Mouse (Mus musculus) hindbrain, embryonic 11.5 days (tissue): Measurements from ENCODE around the gene Ptpn1. TPM values are rescaled to one million over a fixed set of nuclear protein-coding genes. Genes with fewer than 3 reads are reported as not detected.

Experiments
- ATAC-seq: fragments of 200-750 bp; cut with Nextera tagmentation; 2 replicates; pipeline ENCODE4 v1.8.0; 2017; ENCODE audit warnings: mild to moderate bottlenecking, moderate TSS enrichment, moderate library complexity; ENCODE audit not compliant: low FRiP score
- DNase-seq: peaks from one replicate; pipeline ENCODE4 v3.0.0-alpha.2; 2015; ENCODE audit warnings: low spot score
- H3K27ac ChIP-seq: fragments of 300-500 bp; sonication (generic); 2 replicates; pipeline ENCODE4 v1.5.1; 2014; ENCODE audit warnings: mild to moderate bottlenecking, low read depth, low read length
- H3K27me3 ChIP-seq: fragments of 300-500 bp; sonication (generic); 2 replicates; pipeline ENCODE4 v1.6.1; 2014; ENCODE audit warnings: mild to moderate bottlenecking, low read length, moderate library complexity, mixed read lengths; ENCODE audit not compliant: control insufficient read depth, insufficient read depth
- H3K36me3 ChIP-seq: fragments of 300-500 bp; sonication (generic); 2 replicates; pipeline ENCODE4 v1.6.1; 2014; ENCODE audit warnings: mild to moderate bottlenecking, low read length, moderate library complexity, mixed read lengths; ENCODE audit not compliant: control insufficient read depth, insufficient read depth
- H3K4me1 ChIP-seq: fragments of 300-500 bp; sonication (generic); replicated peaks from 2 replicates; pipeline ENCODE4 v1.6.1; 2014; ENCODE audit warnings: low read length, mixed read lengths; ENCODE audit not compliant: control insufficient read depth, insufficient read depth
- H3K4me2 ChIP-seq: fragments of 300-500 bp; sonication (generic); replicated peaks from 2 replicates; pipeline ENCODE4 v1.6.1; 2014; ENCODE audit warnings: mild to moderate bottlenecking, low read depth, low read length
- H3K4me3 ChIP-seq: fragments of 300-500 bp; sonication (generic); 2 replicates; pipeline ENCODE4 v1.5.1; 2014; ENCODE audit warnings: low read depth, low read length
- H3K9ac ChIP-seq: fragments of 300-500 bp; sonication (generic); 2 replicates; pipeline ENCODE4 v1.6.1; 2014; ENCODE audit warnings: low read depth, low read length
- H3K9me3 ChIP-seq: fragments of 300-500 bp; sonication (generic); 2 replicates; pipeline ENCODE4 v1.6.1; 2016; ENCODE audit warnings: low read length; ENCODE audit not compliant: control insufficient read depth
- WGBS: fragments of 180-500 bp; shearing (Covaris S2); extraction: QIAGEN DNeasy Blood & Tissue Kit; methylation state at CpG from one replicate; pipeline ENCODE4 v1.1.7; 2014; 5-methylcytosine and 5-hydroxymethylcytosine counted together
- polyA plus RNA-seq: library from polyadenylated mRNA; unstranded; fragments of >200 nt; fragmentation: Nextera tagmentation; extraction: Ambion mirVana; gene quantifications from 2 replicates; pipeline ENCODE4 v1.2.1, GENCODE M21; 2014

The Ptpn1 gene
- polyA plus RNA-seq, 1 experiment from 2014 or later = 90.3 TPM

- Histone ChIP-seq H3K9me3 (no peaks in the 10 kb centered on the region), H3K27ac (no peak overlapping the region), H3K36me3 (no peaks in the 10 kb centered on the region), H3K4me2 (no peak overlapping the region), H3K4me3 (no peak overlapping the region), H3K27me3 (no peaks in the 10 kb centered on the region), H3K9ac (no peak overlapping the region), H3K4me1 (no peaks in the 10 kb centered on the region)
- ATAC-seq (no peak), DNase-seq (no peak)
- WGBS = 60% methylated on average over 8 of the region's 8 CpGs
Observed at GRCm38 (mm10) chr2:167996672-167997215, 64.9 kb downstream of the Ptpn1 start.

GRCm38 (mm10) chr2:167997562-167997961 is 65.7 kb downstream of the Ptpn1 start:
- H3K27me3 ChIP-seq = no peaks in the 10 kb centered on the region
- no peak overlapping the region for H3K27ac ChIP-seq
- no peak for ATAC-seq
- no peak overlapping the region for H3K4me3 ChIP-seq
- no peaks in the 10 kb centered on the region for H3K4me1 ChIP-seq
- WGBS = 78% methylated on average over 3 of the region's 3 CpGs
- H3K9me3 ChIP-seq = no peaks in the 10 kb centered on the region
- no peak overlapping the region for H3K4me2 ChIP-seq
- no peak for DNase-seq
- no peak overlapping the region for H3K9ac ChIP-seq
- H3K36me3 ChIP-seq = no peaks in the 10 kb centered on the region

- H3K9ac ChIP-seq = no peak overlapping the region
- WGBS = 61% methylated on average over 3 of the region's 3 CpGs
- H3K9me3 ChIP-seq = no peaks in the 10 kb centered on the region
- H3K4me2 ChIP-seq = no peak overlapping the region
- H3K36me3 ChIP-seq = no peaks in the 10 kb centered on the region
- ATAC-seq (no peak), DNase-seq (no peak)
- H3K4me3 ChIP-seq = no peak overlapping the region
- H3K27me3 ChIP-seq = no peaks in the 10 kb centered on the region
- H3K4me1 ChIP-seq = no peaks in the 10 kb centered on the region
- H3K27ac ChIP-seq = no peak overlapping the region
Observed at GRCm38 (mm10) chr2:167999145-167999743, 67.4 kb downstream of the Ptpn1 start.

- Histone ChIP-seq H3K4me3 (no peak overlapping the region), H3K4me1 (no peaks in the 10 kb centered on the region), H3K27ac (no peak overlapping the region), H3K27me3 (no peaks in the 10 kb centered on the region), H3K9ac (no peak overlapping the region), H3K36me3 (no peaks in the 10 kb centered on the region), H3K9me3 (no peaks in the 10 kb centered on the region), H3K4me2 (no peak overlapping the region)
- ATAC-seq = no peak
- WGBS = 60% methylated on average over 4 of the region's 4 CpGs
- DNase-seq = no peak
Observed at GRCm38 (mm10) chr2:168002188-168002587, 70.3 kb downstream of the Ptpn1 start.

GRCm38 (mm10) chr2:168002884-168003283 is 71.0 kb downstream of the Ptpn1 start:
- Histone ChIP-seq H3K4me3 (no peak overlapping the region), H3K9me3 (no peaks in the 10 kb centered on the region), H3K9ac (no peak overlapping the region), H3K36me3 (no peaks in the 10 kb centered on the region), H3K27me3 (no peaks in the 10 kb centered on the region), H3K4me2 (no peak overlapping the region), H3K4me1 (no peaks in the 10 kb centered on the region), H3K27ac (no peak overlapping the region)
- DNase-seq (no peak), ATAC-seq (no peak)
- 66% methylated on average over 2 of the region's 2 CpGs for WGBS

- Histone ChIP-seq H3K9ac (no peak overlapping the region), H3K4me2 (no peak overlapping the region), H3K27ac (no peak overlapping the region), H3K4me3 (no peak overlapping the region), H3K36me3 (no peaks in the 10 kb centered on the region), H3K4me1 (0 out of 2 replicates have a peak, but pooled peaks cover 2% of the 10 kb centered on the region), H3K27me3 (no peaks in the 10 kb centered on the region), H3K9me3 (no peaks in the 10 kb centered on the region)
- 61% methylated on average over 12 of the region's 12 CpGs for WGBS
- DNase-seq (no peak), ATAC-seq (peak; percentile 43; the same call in 1 of the 2 replicates)
Observed at GRCm38 (mm10) chr2:168003431-168003830, 71.6 kb downstream of the Ptpn1 start.

GRCm38 (mm10) chr2:168004369-168004768 is 72.5 kb downstream of the Ptpn1 start:
- H3K27ac ChIP-seq = no peak overlapping the region
- H3K36me3 ChIP-seq = no peaks in the 10 kb centered on the region
- DNase-seq = no peak
- H3K4me3 ChIP-seq = no peak overlapping the region
- H3K4me2 ChIP-seq = no peak overlapping the region
- ATAC-seq = no peak
- H3K9ac ChIP-seq = no peak overlapping the region
- 0 out of 2 replicates have a peak, but pooled peaks cover 2% of the 10 kb centered on the region for H3K4me1 ChIP-seq
- 55% methylated on average over 2 of the region's 2 CpGs for WGBS
- H3K27me3 ChIP-seq = no peaks in the 10 kb centered on the region
- H3K9me3 ChIP-seq = no peaks in the 10 kb centered on the region

GRCm38 (mm10) chr2:168005005-168005404 is 73.1 kb downstream of the Ptpn1 start:
- 0 out of 2 replicates have a peak, but pooled peaks cover 2% of the 10 kb centered on the region for H3K4me1 ChIP-seq
- 76% methylated on average over 3 of the region's 3 CpGs for WGBS
- H3K27me3 ChIP-seq = no peaks in the 10 kb centered on the region

GRCm38 (mm10) chr2:168005616-168006015 is 73.8 kb downstream of the Ptpn1 start:
- no peak for DNase-seq
- WGBS = 47% methylated on average over 3 of the region's 3 CpGs
- no peak overlapping the region for H3K4me3 ChIP-seq
- H3K27me3 ChIP-seq = no peaks in the 10 kb centered on the region
- 0 out of 2 replicates have a peak, but pooled peaks cover 2% of the 10 kb centered on the region for H3K4me1 ChIP-seq
- H3K36me3 ChIP-seq = no peaks in the 10 kb centered on the region
- H3K27ac ChIP-seq = no peak overlapping the region
- H3K4me2 ChIP-seq = no peak overlapping the region
- H3K9me3 ChIP-seq = no peaks in the 10 kb centered on the region
- H3K9ac ChIP-seq = no peak overlapping the region
- no peak for ATAC-seq

More at GRCm38 (mm10) chr2:168005005-168005404, 73.1 kb downstream of the Ptpn1 start:
- no peak for DNase-seq
- no peak overlapping the region for H3K27ac ChIP-seq
- H3K4me2 ChIP-seq = no peak overlapping the region
- H3K9ac ChIP-seq = no peak overlapping the region
- no peak overlapping the region for H3K4me3 ChIP-seq
- no peaks in the 10 kb centered on the region for H3K36me3 ChIP-seq
- H3K9me3 ChIP-seq = no peaks in the 10 kb centered on the region
- no peak for ATAC-seq
